Mouse (Mus musculus) intestine, embryonic 16.5 days (tissue): ENCODE data around the gene Rgs3. TPM values are rescaled to one million over a fixed set of nuclear protein-coding genes. Genes with fewer than 3 reads are reported as not detected.

Experiments
- ATAC-seq: fragments of 200-750 bp; cut with Nextera tagmentation; 2 replicates; pipeline ENCODE4 v1.8.0; 2017; ENCODE audit warnings: moderate TSS enrichment, moderate library complexity
- H3K27ac ChIP-seq: fragments of 300-500 bp; sonication (generic); 2 replicates; pipeline ENCODE4 v1.5.1; 2014; ENCODE audit warnings: mild to moderate bottlenecking, low read length
- H3K27me3 ChIP-seq: fragments of 300-500 bp; sonication (generic); replicated peaks from 2 replicates; pipeline ENCODE4 v1.6.1; 2014; ENCODE audit warnings: low read length, control low read depth, mixed read lengths; ENCODE audit not compliant: control insufficient read depth, insufficient read depth
- H3K36me3 ChIP-seq: fragments of 300-500 bp; sonication (generic); 2 replicates; pipeline ENCODE4 v1.6.1; 2014; ENCODE audit warnings: low read length, control low read depth; ENCODE audit not compliant: control insufficient read depth, insufficient read depth
- H3K4me1 ChIP-seq: fragments of 300-500 bp; sonication (generic); 2 replicates; pipeline ENCODE4 v1.6.1; 2014; ENCODE audit warnings: low read length, control low read depth, mixed read lengths; ENCODE audit not compliant: control insufficient read depth, insufficient read depth
- H3K4me2 ChIP-seq: fragments of 300-500 bp; sonication (generic); 2 replicates; pipeline ENCODE4 v1.6.1; 2014; ENCODE audit warnings: low read depth, low read length, control low read depth
- H3K4me3 ChIP-seq: fragments of 300-500 bp; sonication (generic); 2 replicates; pipeline ENCODE4 v1.5.1; 2014; ENCODE audit warnings: mild to moderate bottlenecking, low read length
- H3K9ac ChIP-seq: fragments of 300-500 bp; sonication (generic); 2 replicates; pipeline ENCODE4 v1.6.1; 2014; ENCODE audit warnings: low read depth, low read length
- H3K9me3 ChIP-seq: fragments of 300-500 bp; sonication (generic); 2 replicates; pipeline ENCODE4 v1.6.1; 2016; ENCODE audit warnings: low read length, control low read depth; ENCODE audit not compliant: control insufficient read depth
- WGBS: fragments of 180-500 bp; shearing (Covaris S2); extraction: QIAGEN DNeasy Blood & Tissue Kit; methylation state at CpG from one replicate; pipeline ENCODE4 v1.1.7; 2014; 5-methylcytosine and 5-hydroxymethylcytosine counted together
- polyA plus RNA-seq: library from polyadenylated mRNA; unstranded; fragments of >200 nt; fragmentation: Nextera tagmentation; extraction: Ambion mirVana; gene quantifications from 2 replicates; pipeline ENCODE4 v1.2.1, GENCODE M21; 2015

The Rgs3 gene
- polyA plus RNA-seq, 1 experiment from 2014 or later, result 47.6 TPM

DNA sequence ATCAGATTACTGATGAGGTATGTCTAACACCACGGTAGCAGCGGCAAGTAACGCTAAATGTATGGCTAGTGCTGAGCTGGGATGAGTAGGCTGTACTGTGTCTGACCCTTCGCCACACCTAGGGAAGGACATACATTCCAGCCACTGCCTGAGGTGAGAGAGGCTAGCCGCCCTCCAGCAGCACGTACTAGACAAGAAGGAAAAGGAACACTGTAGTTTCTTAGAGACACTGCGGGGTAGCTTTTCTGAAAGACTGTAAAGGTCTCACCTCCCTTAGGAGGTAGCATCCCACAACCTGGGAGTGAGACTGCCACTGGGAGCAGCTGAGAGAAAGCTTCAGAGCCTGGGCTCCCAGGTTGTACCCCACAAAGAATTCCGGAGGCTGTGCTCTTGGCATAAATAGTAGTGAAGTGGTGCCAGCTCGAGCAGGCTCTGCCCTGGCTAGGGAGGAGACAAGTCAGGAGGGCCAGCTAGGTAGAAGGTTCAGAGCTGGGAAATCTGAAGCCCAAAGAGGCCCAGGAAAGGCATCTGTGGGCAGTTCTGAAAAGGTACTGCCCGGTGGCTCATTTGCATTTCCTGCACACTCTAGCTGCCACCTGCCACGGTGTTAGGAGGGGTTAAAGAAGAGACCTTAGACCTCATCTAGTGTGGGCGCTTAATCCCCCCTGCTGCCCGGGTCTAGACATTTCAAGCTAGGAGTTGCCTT, 41.1 kb upstream of the Rgs3 start:
- 29% methylated on average over 13 of the region's 13 CpGs for WGBS

DNA sequence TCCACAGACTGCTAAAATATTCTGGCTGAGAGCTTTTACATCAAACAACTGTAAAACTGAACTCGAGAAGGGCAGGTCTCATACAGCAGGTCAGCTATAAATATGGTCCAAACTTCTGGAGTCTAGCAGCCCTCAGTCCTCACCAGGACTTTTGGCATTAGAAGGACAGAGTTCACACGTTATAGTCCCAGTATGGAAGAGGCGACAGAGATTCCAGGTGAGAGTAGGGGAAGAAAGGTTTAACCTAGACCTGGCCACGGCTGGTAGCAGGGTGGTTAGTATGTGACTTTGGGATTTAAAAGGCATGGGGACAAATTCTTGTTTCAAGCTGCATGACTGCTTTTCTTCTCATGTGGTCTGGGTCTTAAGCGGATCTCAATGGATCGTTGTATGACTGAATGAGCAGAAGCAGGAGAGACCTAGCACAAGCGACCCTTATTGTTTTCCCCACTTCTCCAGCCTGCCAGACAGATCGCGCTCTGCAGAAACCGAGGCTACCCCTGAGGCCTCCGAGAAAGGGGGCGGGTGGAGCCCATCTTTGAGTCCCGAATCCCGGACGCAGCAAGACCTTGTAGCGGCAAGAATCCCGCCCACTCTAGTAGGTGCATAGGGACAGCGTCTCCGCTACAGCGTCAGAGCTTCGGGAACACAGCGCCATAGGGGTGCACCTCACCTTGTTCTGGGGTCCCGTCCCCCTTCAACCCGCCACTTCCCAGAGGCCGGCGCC, 40.4 kb upstream of the Rgs3 start:
- under 1% methylated on average over 26 of the region's 26 CpGs for WGBS
- H3K4me3 ChIP-seq, result peak overlapping the region; percentile 87
- no peaks in the 10 kb centered on the region for H3K9me3 ChIP-seq
- H3K9ac ChIP-seq, result peak overlapping the region; percentile 87
- peak overlapping the region; percentile 97 for H3K27ac ChIP-seq
- H3K4me1 ChIP-seq, result peaks cover 41% of the 10 kb centered on the region
- peak; percentile 57 for ATAC-seq
- H3K4me2 ChIP-seq, result peak overlapping the region; percentile 74
- H3K36me3 ChIP-seq, result 0 out of 2 replicates have a peak, but pooled peaks cover 2% of the 10 kb centered on the region
- H3K27me3 ChIP-seq, result no peaks in the 10 kb centered on the region

More for the DNA sequence above, 41.1 kb upstream of the Rgs3 start:
- H3K4me2 ChIP-seq, result peak overlapping the region; percentile 74
- peaks cover 34% of the 10 kb centered on the region for H3K4me1 ChIP-seq
- H3K27ac ChIP-seq, result peak overlapping the region; percentile 97
- peak overlapping the region; percentile 87 for H3K4me3 ChIP-seq
- H3K9me3 ChIP-seq, result no peaks in the 10 kb centered on the region
- no peaks in the 10 kb centered on the region for H3K27me3 ChIP-seq
- peak overlapping the region; percentile 87 for H3K9ac ChIP-seq
- peak; percentile 63 for ATAC-seq
- H3K36me3 ChIP-seq, result peaks cover under 1% of the 10 kb centered on the region; the same call in 1 of the 2 replicates

DNA sequence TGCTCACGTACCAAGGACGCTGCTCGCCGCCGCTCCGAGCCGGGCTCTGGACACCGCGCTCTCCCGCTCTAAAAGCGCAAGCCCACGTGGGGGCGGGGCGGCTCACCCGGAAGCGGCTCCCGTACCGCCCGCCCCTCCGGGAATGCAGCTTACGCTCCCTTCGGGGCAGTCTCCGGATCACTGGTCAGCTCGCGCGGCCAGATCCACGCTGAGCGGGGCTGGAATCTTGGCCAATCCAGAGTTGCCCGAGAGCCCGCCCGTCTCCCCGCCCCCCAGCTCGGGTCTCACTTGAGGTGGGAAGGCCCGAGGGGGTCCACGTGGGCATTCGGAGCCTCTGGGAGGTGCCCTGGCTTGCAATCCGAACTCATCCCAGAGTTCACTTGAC, 39.8 kb upstream of the Rgs3 start, which contains the start of gene Alad:
Gene Alad, minus strand, starts transcription at position 70 of the 385 bp plus-strand sequence.
- peaks cover 42% of the 10 kb centered on the region for H3K4me1 ChIP-seq

DNA sequence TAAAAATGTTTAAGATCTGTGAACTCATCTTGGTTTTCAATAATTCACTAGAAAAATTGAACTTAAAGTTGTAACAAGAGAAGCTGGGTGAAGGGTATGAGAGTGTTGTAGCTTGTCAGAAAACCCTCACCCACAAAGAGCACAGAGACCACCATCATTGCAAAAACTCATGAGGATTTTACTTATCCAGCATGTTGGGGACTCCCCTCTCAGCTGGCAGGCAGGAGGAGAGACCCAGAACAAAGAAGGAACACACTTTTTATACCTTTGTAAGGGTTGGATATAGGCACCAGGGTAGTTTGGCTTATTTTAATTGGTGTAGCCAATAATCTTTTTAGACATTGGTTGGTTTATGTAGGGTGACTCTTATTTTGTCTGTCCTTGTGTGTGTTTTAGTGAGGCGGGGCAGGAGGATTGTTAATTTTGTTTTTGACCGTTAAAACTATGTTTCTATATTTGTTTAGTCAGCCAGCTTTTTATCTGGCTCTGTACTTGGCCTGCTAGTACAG, 38.7 kb upstream of the Rgs3 start:
- H3K9ac ChIP-seq, result no peak overlapping the region
- H3K9me3 ChIP-seq, result no peaks in the 10 kb centered on the region
- 0 out of 2 replicates have a peak, but pooled peaks cover 2% of the 10 kb centered on the region for H3K36me3 ChIP-seq
- ATAC-seq, result no peak
- no peak overlapping the region for H3K4me3 ChIP-seq
- no peak overlapping the region; the same call in 1 of the 2 replicates for H3K4me2 ChIP-seq
- H3K27me3 ChIP-seq, result no peaks in the 10 kb centered on the region
- 72% methylated on average over 2 of the region's 2 CpGs for WGBS
- no peak overlapping the region for H3K27ac ChIP-seq
- H3K4me1 ChIP-seq, result peaks cover 31% of the 10 kb centered on the region

More for the DNA sequence above, 39.8 kb upstream of the Rgs3 start, which contains the start of gene Alad:
- WGBS, result under 1% methylated on average over 37 of the region's 37 CpGs
- H3K4me3 ChIP-seq, result peak within 1 kb of the TSS; percentile 87
- ATAC-seq, result peak; percentile 79
- no peaks in the 10 kb centered on the region for H3K27me3 ChIP-seq
- peak within 1 kb of the TSS; percentile 97 for H3K27ac ChIP-seq
- H3K9ac ChIP-seq, result peak within 1 kb of the TSS; percentile 87
- H3K36me3 ChIP-seq, result 0 out of 2 replicates have a peak, but pooled peaks cover 2% of the 10 kb centered on the region
- peak within 1 kb of the TSS; percentile 74 for H3K4me2 ChIP-seq
- no peaks in the 10 kb centered on the region for H3K9me3 ChIP-seq

DNA sequence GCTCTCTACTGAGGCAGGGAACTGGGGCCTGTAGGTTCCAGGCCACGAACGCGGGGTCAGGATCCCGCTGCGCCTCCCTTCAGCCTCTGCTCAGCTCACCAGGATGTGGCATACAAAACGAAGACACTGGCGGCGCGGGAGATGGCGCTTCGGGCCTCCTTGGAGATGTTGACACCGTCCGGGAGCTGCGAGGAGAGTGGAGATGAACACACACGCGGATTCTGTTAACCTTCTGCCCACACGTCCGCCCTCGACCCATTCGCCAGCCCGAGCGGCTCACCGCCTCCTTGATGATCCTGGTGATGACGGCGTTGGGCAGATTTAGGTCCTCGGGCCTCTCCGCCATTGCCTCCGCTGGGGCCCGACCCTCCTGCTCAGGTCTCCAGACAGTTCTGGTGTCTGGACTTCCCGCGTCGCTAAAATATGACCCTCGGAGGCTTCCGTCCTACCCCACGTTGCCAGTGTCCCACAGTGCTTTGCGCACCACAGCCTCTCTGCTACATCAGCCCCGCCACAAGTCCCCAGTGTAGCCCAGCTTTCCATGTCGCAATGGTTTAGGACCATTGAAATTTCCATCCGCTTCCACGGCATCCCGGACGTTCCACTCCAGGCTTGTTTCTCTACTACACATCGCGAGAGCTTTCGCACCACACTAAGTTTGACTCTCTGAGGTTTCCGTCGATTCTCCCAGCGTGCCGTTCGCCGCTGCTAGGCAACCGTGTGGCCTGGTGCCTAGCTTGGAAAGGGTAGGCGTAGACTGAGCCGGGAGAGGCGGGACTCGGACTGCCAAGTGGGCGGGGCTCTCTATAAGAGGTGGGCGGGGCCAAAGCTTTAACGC, 34.8 kb upstream of the Rgs3 start, which contains the start of the genes Pole3 and 4933430I17Rik:
Gene Pole3, minus strand, starts transcription at position 418 of the 838 bp plus-strand sequence.
Gene 4933430I17Rik, plus strand, starts transcription at position 719 of the 838 bp plus-strand sequence.
- Histone ChIP-seq H3K4me1 (peaks cover 12% of the 10 kb centered on the region), H3K9me3 (no peaks in the 10 kb centered on the region), H3K36me3 (0 out of 2 replicates have a peak, but pooled peaks cover 2% of the 10 kb centered on the region), H3K27me3 (no peaks in the 10 kb centered on the region), H3K4me2 (peak within 1 kb of the TSS; percentile 91), H3K9ac (peak within 1 kb of the TSS; percentile 90), H3K27ac (peak within 1 kb of the TSS; percentile 86), H3K4me3 (peak within 1 kb of the TSS; percentile 94)
- peak; percentile 98 for ATAC-seq
- WGBS, result under 1% methylated on average over 59 of the region's 59 CpGs

DNA sequence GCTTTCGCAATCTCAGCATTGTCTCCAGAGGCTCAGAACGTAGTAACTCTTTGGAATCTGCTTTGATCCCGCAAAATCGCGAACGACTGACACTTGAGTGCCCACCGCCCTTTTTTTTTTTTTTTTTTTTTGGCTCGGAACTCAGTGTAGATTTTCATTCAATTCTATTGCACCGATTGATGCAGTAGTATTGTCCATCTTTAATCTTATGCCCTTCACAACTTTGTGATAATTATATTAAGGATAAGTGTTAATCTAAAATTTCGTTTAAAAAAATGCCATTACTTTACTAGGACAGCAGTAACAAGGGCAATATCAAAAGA, 34.2 kb upstream of the Rgs3 start:
- Histone ChIP-seq H3K4me1 (peaks cover 12% of the 10 kb centered on the region), H3K4me2 (peak overlapping the region; percentile 40), H3K4me3 (peak overlapping the region; percentile 94), H3K27me3 (no peaks in the 10 kb centered on the region), H3K27ac (no peak overlapping the region), H3K9ac (no peak overlapping the region), H3K9me3 (no peaks in the 10 kb centered on the region), H3K36me3 (0 out of 2 replicates have a peak, but pooled peaks cover 2% of the 10 kb centered on the region)
- ATAC-seq, result no peak
- 2% methylated on average over 10 of the region's 10 CpGs for WGBS

DNA sequence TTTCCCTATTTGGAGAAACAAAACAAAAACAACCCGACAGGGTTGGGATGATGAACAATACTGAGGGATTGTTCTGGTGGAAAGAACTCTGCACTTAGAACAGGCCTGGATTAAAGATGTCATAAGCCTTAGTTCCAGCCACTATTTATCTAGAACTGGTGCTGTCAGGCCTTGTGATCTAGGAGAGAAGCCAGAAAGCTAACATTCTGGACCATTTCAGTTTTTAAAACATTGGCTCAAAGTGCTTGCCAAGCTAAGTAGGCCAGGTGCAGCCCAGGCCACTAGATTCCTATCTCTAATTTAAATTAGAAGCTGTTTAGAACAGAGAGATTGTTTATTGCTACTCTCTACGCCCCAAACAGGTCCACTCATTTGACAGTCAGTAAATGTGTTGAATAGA, 33.4 kb upstream of the Rgs3 start:
- no peaks in the 10 kb centered on the region for H3K27me3 ChIP-seq
- no peak overlapping the region for H3K4me3 ChIP-seq
- H3K4me1 ChIP-seq, result peaks cover 18% of the 10 kb centered on the region
- 49% methylated on average over 2 of the region's 2 CpGs for WGBS
- no peaks in the 10 kb centered on the region for H3K9me3 ChIP-seq
- ATAC-seq, result no peak
- H3K27ac ChIP-seq, result no peak overlapping the region
- no peak overlapping the region for H3K9ac ChIP-seq
- H3K4me2 ChIP-seq, result no peak overlapping the region
- H3K36me3 ChIP-seq, result 0 out of 2 replicates have a peak, but pooled peaks cover 2% of the 10 kb centered on the region

DNA sequence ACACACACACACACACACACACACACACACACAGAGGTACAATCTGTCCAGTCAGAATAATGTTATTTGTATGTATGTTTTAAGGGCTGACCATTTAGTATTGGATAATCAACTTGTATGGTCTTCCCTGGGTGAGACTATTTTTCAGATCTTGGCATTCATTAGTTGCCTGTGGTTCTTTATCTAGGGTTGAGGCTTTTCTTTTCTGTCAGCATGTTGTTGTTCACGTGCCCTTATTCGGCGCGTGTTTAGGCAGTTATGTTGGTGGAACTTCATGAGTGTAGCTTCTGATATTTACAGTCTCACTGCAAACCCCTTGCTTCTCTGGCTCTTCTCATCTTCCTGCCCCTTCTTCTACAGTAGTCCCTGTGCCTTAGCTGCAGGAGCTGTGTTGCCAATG, 32.0 kb upstream of the Rgs3 start:
- ATAC-seq, result no peak
- Histone ChIP-seq H3K27ac (no peak overlapping the region), H3K4me3 (no peak overlapping the region), H3K4me2 (no peak overlapping the region), H3K9me3 (no peaks in the 10 kb centered on the region), H3K27me3 (no peaks in the 10 kb centered on the region), H3K36me3 (0 out of 2 replicates have a peak, but pooled peaks cover 2% of the 10 kb centered on the region), H3K4me1 (peaks cover 19% of the 10 kb centered on the region), H3K9ac (no peak overlapping the region)
- 83% methylated on average over 4 of the region's 4 CpGs for WGBS
